Mouse (Mus musculus) G1E (cell line): Measurements from ENCODE around the gene Dnah2. TPM values are rescaled to one million over a fixed set of nuclear protein-coding genes. Genes with fewer than 3 reads are reported as not detected.

ENCODE experiments used
- ATAC-seq: 2 replicates; pipeline ENCODE4 v1.8.0; 2016; ENCODE audit warnings: mild to moderate bottlenecking; ENCODE audit not compliant: insufficient number of reproducible peaks, poor library complexity, low FRiP score, severe bottlenecking; ENCODE audit errors: extremely low read depth
- DNase-seq: peaks from one replicate; pipeline ENCODE4 v3.0.0; 2012; ENCODE audit warnings: low spot score
- H3K27me3 ChIP-seq: 2 replicates; pipeline ENCODE4 v1.6.1; 2012; ENCODE audit warnings: mild to moderate bottlenecking, low read length, inconsistent platforms; ENCODE audit not compliant: insufficient read depth
- H3K36me3 ChIP-seq: replicated peaks from 2 replicates; pipeline ENCODE3; 2012; ENCODE audit warnings: mild to moderate bottlenecking, inconsistent platforms
- H3K4me1 ChIP-seq: 2 replicates; pipeline ENCODE4 v1.6.1; 2012; ENCODE audit warnings: low read depth, low read length, inconsistent platforms, mixed read lengths; ENCODE audit not compliant: insufficient read depth
- H3K4me3 ChIP-seq: 2 replicates; pipeline ENCODE4 v1.5.1; 2012; ENCODE audit warnings: low read depth, mild to moderate bottlenecking, inconsistent platforms, low read length, moderate library complexity, mixed read lengths
- H3K9me3 ChIP-seq: replicated peaks from 2 replicates; pipeline ENCODE4 v1.6.1; 2012; ENCODE audit warnings: inconsistent platforms
- CTCF ChIP-seq: IDR thresholded peaks from 2 replicates; pipeline ENCODE4 v1.5.1; 2012; ENCODE audit warnings: low read depth, low read length, inconsistent platforms, mixed read lengths
- GATA1 ChIP-seq: IDR thresholded peaks from 2 replicates; pipeline ENCODE4 v1.6.1; 2012; ENCODE audit warnings: borderline replicate concordance, low read length, inconsistent platforms, mixed read lengths
- GATA2 ChIP-seq: IDR thresholded peaks from 2 replicates; pipeline ENCODE4 v1.6.1; 2012; ENCODE audit warnings: low read depth, low read length, inconsistent platforms, borderline replicate concordance
- POLR2AphosphoS5 ChIP-seq: IDR thresholded peaks from 2 replicates; pipeline ENCODE4 v1.6.1; 2012; ENCODE audit warnings: low read depth, low read length, inconsistent platforms; ENCODE audit not compliant: insufficient replicate concordance
- TAL1 ChIP-seq: conservative IDR thresholded peaks from 2 replicates; pipeline ENCODE4 v1.6.1; 2012; ENCODE audit warnings: low read depth, low read length, inconsistent platforms, mixed read lengths
- polyA plus RNA-seq: library from polyadenylated mRNA; stranded (reverse); fragments of >175 nt; gene quantifications from 2 replicates; pipeline ENCODE4 v1.2.3, GENCODE M21; 2012
- total RNA-seq, 2 experiments: library from RNA; stranded (forward) in 1 of 2; stranded (reverse) in 1 of 2; fragments of 200-1000 nt in 1 of 2; fragments of >200 nt in 1 of 2; fragmentation: Nextera tagmentation in 1 of 2; gene quantifications; 2 replicates each; pipeline ENCODE4 v1.2.3; 2014 to 2017

The Dnah2 gene
- total and polyA plus RNA-seq, 3 experiments, result 0.13 to 2.6 (median 1.1) TPM

GRCm38 (mm10) chr11:69559183-69559582, 10.3 kb upstream of the Dnah2 start:
- ATAC-seq (no peak), DNase-seq (no peak)
- TF ChIP-seq POLR2AphosphoS5 (no peak), TAL1 (no peak), GATA1 (no peak), GATA2 (no peak), CTCF (no peak)
- H3K4me3 ChIP-seq, result no peak overlapping the region
- peaks cover 51% of the 10 kb centered on the region for H3K36me3 ChIP-seq
- peaks cover 11% of the 10 kb centered on the region for H3K27me3 ChIP-seq
- peaks cover 22% of the 10 kb centered on the region for H3K4me1 ChIP-seq
- H3K9me3 ChIP-seq, result no peaks in the 10 kb centered on the region

- no peaks in the 10 kb centered on the region for H3K9me3 ChIP-seq
- H3K4me1 ChIP-seq, result peaks cover 21% of the 10 kb centered on the region
- no peak overlapping the region for H3K4me3 ChIP-seq
- ATAC-seq (no peak), DNase-seq (no peak)
- H3K36me3 ChIP-seq, result peaks cover 46% of the 10 kb centered on the region
- TF ChIP-seq GATA2 (no peak), POLR2AphosphoS5 (no peak), GATA1 (no peak), CTCF (no peak), TAL1 (no peak)
- peaks cover 11% of the 10 kb centered on the region for H3K27me3 ChIP-seq
These were observed 9.8 kb upstream of the Dnah2 start for GRCm38 (mm10) chr11:69558756-69559155.

GRCm38 (mm10) chr11:69557381-69557958, 8.6 kb upstream of the Dnah2 start:
- peaks cover 21% of the 10 kb centered on the region for H3K4me1 ChIP-seq
- no peak for DNase-seq
- peaks cover 23% of the 10 kb centered on the region for H3K27me3 ChIP-seq
- no peak for TF ChIP-seq GATA2
- TF ChIP-seq CTCF, result no peak
- TF ChIP-seq GATA1, result no peak
- no peak for ATAC-seq
- H3K9me3 ChIP-seq, result no peaks in the 10 kb centered on the region
- peaks cover 33% of the 10 kb centered on the region for H3K36me3 ChIP-seq
- H3K4me3 ChIP-seq, result no peak overlapping the region

- Histone ChIP-seq H3K4me3 (no peak overlapping the region), H3K27me3 (peaks cover 44% of the 10 kb centered on the region), H3K9me3 (no peaks in the 10 kb centered on the region), H3K36me3 (peaks cover 5% of the 10 kb centered on the region), H3K4me1 (peaks cover 12% of the 10 kb centered on the region)
- ATAC-seq (no peak), DNase-seq (no peak)
- TF ChIP-seq POLR2AphosphoS5, result no peak
These were observed 5.7 kb upstream of the Dnah2 start for GRCm38 (mm10) chr11:69554539-69555140.

GRCm38 (mm10) chr11:69553341-69553721, 4.4 kb upstream of the Dnah2 start:
- H3K4me1 ChIP-seq, result peaks cover 5% of the 10 kb centered on the region
- peaks cover 57% of the 10 kb centered on the region for H3K27me3 ChIP-seq

GRCm38 (mm10) chr11:69552622-69553340, 3.9 kb upstream of the Dnah2 start:
- no peaks in the 10 kb centered on the region for H3K36me3 ChIP-seq
- no peak overlapping the region for H3K4me3 ChIP-seq
- H3K27me3 ChIP-seq, result peaks cover 62% of the 10 kb centered on the region
- peaks cover 7% of the 10 kb centered on the region for H3K4me1 ChIP-seq
- no peak for TF ChIP-seq TAL1
- TF ChIP-seq POLR2AphosphoS5, result no peak
- no peak for TF ChIP-seq GATA1
- TF ChIP-seq CTCF, result no peak
- TF ChIP-seq GATA2, result no peak
- ATAC-seq, result no peak
- H3K9me3 ChIP-seq, result no peaks in the 10 kb centered on the region
- no peak for DNase-seq

More at GRCm38 (mm10) chr11:69553341-69553721, 4.4 kb upstream of the Dnah2 start:
- no peak for ATAC-seq
- H3K9me3 ChIP-seq, result no peaks in the 10 kb centered on the region
- H3K4me3 ChIP-seq, result no peak overlapping the region
- TF ChIP-seq GATA2 (no peak), POLR2AphosphoS5 (no peak), GATA1 (no peak), CTCF (no peak), TAL1 (no peak)
- no peaks in the 10 kb centered on the region for H3K36me3 ChIP-seq
- DNase-seq, result no peak
